Mouse (Mus musculus): ENCODE measurements around the gene Rpl3.

DNA sequence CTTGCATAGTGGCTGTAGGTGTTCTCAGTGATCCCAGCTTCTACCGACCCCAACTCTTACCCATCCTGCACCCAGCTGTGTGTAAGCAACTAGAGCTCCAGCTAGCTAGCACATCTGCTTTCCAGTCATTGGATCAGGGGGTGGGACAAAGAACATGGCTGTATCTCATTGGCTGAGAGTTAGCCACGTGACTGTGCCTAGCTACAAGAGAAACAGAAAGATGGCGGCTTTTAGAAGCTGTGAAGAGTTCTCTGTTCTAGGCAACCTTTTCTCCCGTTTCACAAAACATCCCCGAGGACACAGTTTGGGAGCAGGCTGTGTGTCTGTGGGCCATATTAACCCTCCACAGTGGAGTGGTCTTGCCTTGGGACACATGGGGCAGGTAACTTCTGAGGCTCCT is 23.6 kb upstream of the Rpl3 start:
- TF ChIP-seq CTCF (IDR thresholded peaks at IDR 0.05; ENCODE audit: low read depth) = no peak
- no peak for TF ChIP-seq EP300 (IDR thresholded peaks at IDR 0.05; ENCODE audit: low read depth)

Measured in liver, postnatal 0 days (tissue).